Mouse (Mus musculus) liver, embryonic 12.5 days (tissue): ENCODE data around the gene Akap3. TPM values are rescaled to one million over a fixed set of nuclear protein-coding genes. Genes with fewer than 3 reads are reported as not detected.

ENCODE experiments used
- ATAC-seq: fragments of 200-750 bp; cut with Nextera tagmentation; 2 replicates; pipeline ENCODE4 v1.8.0; 2017; ENCODE audit warnings: moderate number of reproducible peaks, mild to moderate bottlenecking, moderate library complexity
- H3K27ac ChIP-seq: fragments of 300-500 bp; sonication (generic); 2 replicates; pipeline ENCODE4 v1.5.1; 2016; ENCODE audit warnings: mild to moderate bottlenecking
- H3K27me3 ChIP-seq: fragments of 300-500 bp; sonication (generic); replicated peaks from 2 replicates; pipeline ENCODE4 v1.6.1; 2016; ENCODE audit warnings: mild to moderate bottlenecking, moderate library complexity
- H3K36me3 ChIP-seq: fragments of 300-500 bp; sonication (generic); 2 replicates; pipeline ENCODE4 v1.6.1; 2016; ENCODE audit warnings: mild to moderate bottlenecking, moderate library complexity
- H3K4me1 ChIP-seq: fragments of 300-500 bp; sonication (generic); 2 replicates; pipeline ENCODE4 v1.6.1; 2016
- H3K4me2 ChIP-seq: fragments of 300-500 bp; sonication (generic); 2 replicates; pipeline ENCODE4 v1.6.1; 2016; ENCODE audit warnings: mild to moderate bottlenecking, moderate library complexity
- H3K4me3 ChIP-seq: fragments of 300-500 bp; sonication (generic); 2 replicates; pipeline ENCODE4 v1.5.1; 2016; ENCODE audit warnings: mild to moderate bottlenecking, moderate library complexity
- H3K9ac ChIP-seq: fragments of 300-500 bp; sonication (generic); 2 replicates; pipeline ENCODE4 v1.6.1; 2016; ENCODE audit warnings: mild to moderate bottlenecking, moderate library complexity
- H3K9me3 ChIP-seq: fragments of 300-500 bp; sonication (generic); replicated peaks from 2 replicates; pipeline ENCODE4 v1.6.1; 2016; ENCODE audit warnings: mild to moderate bottlenecking, moderate library complexity
- WGBS: fragments of 180-500 bp; shearing (Covaris S2); methylation state at CpG from one replicate; pipeline ENCODE4 v1.1.7; 2016; ENCODE audit not compliant: insufficient replicate concordance; 5-methylcytosine and 5-hydroxymethylcytosine counted together
- polyA plus RNA-seq: library from polyadenylated mRNA; unstranded; fragments of >200 nt; fragmentation: Nextera tagmentation; extraction: Ambion mirVana; gene quantifications from 2 replicates; pipeline ENCODE4 v1.2.1, GENCODE M21; 2016

Akap3 gene
- polyA plus RNA-seq, 1 experiment from 2014 or later = not detected

DNA sequence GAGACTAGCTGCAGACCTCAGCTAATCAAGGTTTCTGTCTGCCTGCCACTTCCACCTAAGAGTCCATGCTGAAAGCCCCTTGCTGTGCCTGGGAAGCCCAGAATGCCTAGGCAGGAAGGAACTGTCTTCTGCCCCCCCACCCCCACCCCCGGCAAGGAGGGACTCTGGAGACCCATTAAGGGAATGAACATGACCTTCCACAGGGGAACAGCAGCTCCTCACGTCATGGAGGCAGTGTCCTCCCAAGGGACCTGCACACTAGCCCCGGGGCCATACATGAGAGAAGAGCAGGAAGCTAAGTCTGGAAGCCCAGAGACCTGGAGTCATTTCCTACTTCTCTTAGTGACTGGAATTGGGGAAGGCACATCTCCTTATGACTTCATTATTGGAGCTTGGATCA, 55.0 kb downstream of the Akap3 start:
- no peak overlapping the region for H3K9ac ChIP-seq
- H3K4me3 ChIP-seq = no peak overlapping the region
- no peak for ATAC-seq
- no peak overlapping the region for H3K4me2 ChIP-seq
- H3K27ac ChIP-seq = no peak overlapping the region
- 39% methylated on average over 3 of the region's 3 CpGs for WGBS
- no peaks in the 10 kb centered on the region for H3K4me1 ChIP-seq
- no peaks in the 10 kb centered on the region for H3K9me3 ChIP-seq
- H3K27me3 ChIP-seq = no peaks in the 10 kb centered on the region
- no peaks in the 10 kb centered on the region for H3K36me3 ChIP-seq

DNA sequence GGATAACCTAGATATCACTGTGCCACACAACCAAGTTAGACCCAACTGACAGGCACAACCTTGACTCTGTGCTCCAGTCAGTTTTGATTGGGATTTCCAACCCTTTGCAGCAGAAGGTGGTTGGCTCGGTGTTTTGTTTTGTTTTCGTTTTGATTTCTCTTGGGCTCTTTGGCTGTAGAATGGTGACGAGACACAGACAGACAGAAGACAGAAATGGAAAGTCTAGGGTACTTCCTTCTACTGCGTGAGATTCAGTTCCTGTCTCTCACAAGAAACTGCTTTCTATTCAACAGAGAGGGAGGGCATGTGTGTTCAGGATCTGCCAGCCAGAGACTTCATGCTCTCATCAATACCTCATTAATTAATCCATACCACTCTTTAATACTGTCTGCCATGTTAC, 57.8 kb downstream of the Akap3 start:
- Histone ChIP-seq H3K4me2 (no peak overlapping the region), H3K27ac (no peak overlapping the region), H3K4me3 (no peak overlapping the region), H3K36me3 (no peaks in the 10 kb centered on the region), H3K4me1 (no peaks in the 10 kb centered on the region), H3K9me3 (no peaks in the 10 kb centered on the region), H3K27me3 (no peaks in the 10 kb centered on the region; the same call in 1 of the 2 replicates), H3K9ac (no peak overlapping the region)
- WGBS = 36% methylated on average over 4 of the region's 4 CpGs
- no peak for ATAC-seq

- Histone ChIP-seq H3K27ac (no peak overlapping the region), H3K4me2 (no peak overlapping the region), H3K27me3 (no peaks in the 10 kb centered on the region; the same call in 1 of the 2 replicates), H3K4me1 (no peaks in the 10 kb centered on the region), H3K4me3 (no peak overlapping the region), H3K9ac (no peak overlapping the region), H3K36me3 (no peaks in the 10 kb centered on the region), H3K9me3 (no peaks in the 10 kb centered on the region)
- ATAC-seq = no peak
- 66% methylated on average over 5 of the region's 5 CpGs for WGBS
Measured at GRCm38 (mm10) chr6:126914928-126915327, 62.0 kb downstream of the Akap3 start.

- Histone ChIP-seq H3K36me3 (peaks cover 52% of the 10 kb centered on the region), H3K9ac (no peak within 1 kb of the TSS), H3K27ac (no peak within 1 kb of the TSS), H3K9me3 (no peaks in the 10 kb centered on the region), H3K4me2 (peak within 1 kb of the TSS; percentile 35), H3K4me1 (0 out of 2 replicates have a peak, but pooled peaks cover 5% of the 10 kb centered on the region), H3K27me3 (no peaks in the 10 kb centered on the region; the same call in 1 of the 2 replicates), H3K4me3 (no peak within 1 kb of the TSS)
- peak; percentile 36 for ATAC-seq
- 28% methylated on average over 21 of the region's 21 CpGs for whole genome bisulfite sequencing
Measured at GRCm38 (mm10) chr6:126921111-126921881, 68.4 kb downstream of the Akap3 start, which contains the start of gene Dyrk4. TSS of gene Dyrk4 (minus strand) at chr6:126921839.

Other genes with a start within 250 kb of the Akap3 start
- 0.15 and 0.22 TPM in 2 replicates for gene Kcna1, start 206.7 kb upstream of the Akap3 start, polyA plus RNA-seq
- gene Kcna6, start 112.4 kb upstream of the Akap3 start, polyA plus RNA-seq = 0.45 and 0.50 TPM in 2 replicates
- 168 and 169 TPM in 2 replicates for gene Ndufa9, start 4.0 kb upstream of the Akap3 start, polyA plus RNA-seq
- not detected in 2 replicates for gene Dyrk4, start 68.7 kb downstream of the Akap3 start, polyA plus RNA-seq
- 63.3 and 67.5 TPM in 2 replicates for gene Rad51ap1, start 86.5 kb downstream of the Akap3 start, polyA plus RNA-seq
- gene D6Wsu163e, start 86.9 kb downstream of the Akap3 start, polyA plus RNA-seq = 19.9 and 21.1 TPM in 2 replicates
- gene Fgf6, start 162.5 kb downstream of the Akap3 start, polyA plus RNA-seq = not detected in 2 replicates
- not detected in 2 replicates for gene Fgf23, start 219.8 kb downstream of the Akap3 start, polyA plus RNA-seq